Mouse (Mus musculus): Measurements from ENCODE around the gene Cbx4.
A peak's percentile ranks its signal among the peaks of the same experiment; 100 is the strongest.
"Not testable (repeated sequence)": the region's sequence is repeated elsewhere in the genome, so short reads cannot be mapped to it uniquely, and the experiment has no call there.

Cbx4 gene

DNA sequence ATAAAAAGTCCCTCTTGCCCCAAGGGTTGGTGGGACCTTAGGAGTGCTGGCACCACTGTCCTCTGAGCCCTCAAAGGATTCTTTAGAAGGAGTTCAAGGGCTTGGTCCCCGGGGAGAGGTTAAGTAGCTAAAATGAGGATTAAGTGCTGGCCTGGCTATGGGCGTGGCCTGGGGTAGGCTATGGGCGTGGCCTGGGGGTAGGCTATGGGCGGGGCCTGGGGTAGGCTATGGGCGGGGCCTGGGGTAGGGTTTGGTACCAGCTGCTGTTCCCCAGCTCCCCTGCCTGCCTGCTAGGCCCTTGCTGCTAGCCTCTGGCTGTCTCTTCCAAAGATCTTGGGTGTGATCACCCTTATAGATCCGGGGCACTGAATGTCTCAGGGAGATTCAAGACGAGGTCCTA is 25.3 kb upstream of the Cbx4 start:
- peak; percentile 45 for DNase-seq (ENCODE audit: extremely low read depth, insufficient read length, low spot score)

DNA sequence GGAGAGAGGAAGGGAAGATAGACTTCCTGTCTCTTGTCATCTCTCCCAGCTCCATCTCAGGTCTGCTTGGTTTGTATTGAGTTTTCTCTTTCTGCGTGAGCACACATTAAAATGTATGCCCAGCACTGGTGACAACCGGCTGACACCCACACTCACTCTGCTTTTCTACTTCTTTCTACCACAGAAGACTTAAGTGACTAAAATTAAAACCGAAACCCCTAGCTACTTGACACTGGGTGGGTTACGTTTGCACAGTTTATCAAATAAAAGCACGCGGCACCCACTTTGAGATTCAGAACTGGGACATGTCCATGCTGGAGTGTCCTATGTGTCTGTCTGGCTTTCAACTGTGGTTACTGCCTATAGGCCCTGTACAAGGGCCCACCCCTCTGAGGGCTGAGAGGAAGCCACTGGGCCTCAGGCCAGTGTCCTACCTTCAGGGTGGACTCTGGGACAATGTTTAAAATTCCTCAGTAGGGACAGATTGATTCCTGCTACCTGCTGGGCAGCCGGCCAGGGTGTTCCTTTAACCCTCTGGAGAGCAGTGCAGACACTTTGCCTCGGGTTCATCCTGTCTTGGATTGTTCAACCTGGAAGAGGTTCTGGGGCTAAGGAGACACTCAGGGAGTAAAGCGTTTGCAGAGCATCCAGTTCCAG is 23.5 kb upstream of the Cbx4 start:
- no peak for DNase-seq (ENCODE audit: extremely low read depth, insufficient read length, low spot score)

- no peak for DNase-seq (ENCODE audit: extremely low read depth, insufficient read length, low spot score)
These were observed 22.7 kb upstream of the Cbx4 start for GRCm38 (mm10) chr11:119108573-119109263.

DNA sequence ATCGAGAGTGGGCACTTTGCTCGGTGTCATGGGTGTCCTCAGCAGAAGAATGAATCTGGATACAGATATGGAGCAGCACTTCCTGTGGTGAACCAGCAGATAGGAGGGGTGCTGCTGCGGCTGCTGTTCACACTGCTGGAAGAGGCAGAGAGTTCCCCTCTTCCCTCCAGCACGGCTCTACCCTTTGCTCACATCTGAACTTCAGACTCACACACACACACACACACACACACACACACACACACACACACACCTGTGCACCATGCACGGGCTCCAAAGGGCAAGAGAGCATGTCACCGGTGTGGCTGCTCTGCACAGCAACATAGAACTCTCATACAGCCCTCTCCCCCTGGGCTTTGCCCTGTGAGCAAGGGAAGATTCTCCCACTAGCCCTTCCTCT is 20.3 kb upstream of the Cbx4 start:
- DNase-seq (ENCODE audit: extremely low read depth, insufficient read length, low spot score) = no peak

- no peak for DNase-seq (ENCODE audit: extremely low read depth, insufficient read length, low spot score)
These were observed 19.7 kb upstream of the Cbx4 start for GRCm38 (mm10) chr11:119105748-119106147.

DNA sequence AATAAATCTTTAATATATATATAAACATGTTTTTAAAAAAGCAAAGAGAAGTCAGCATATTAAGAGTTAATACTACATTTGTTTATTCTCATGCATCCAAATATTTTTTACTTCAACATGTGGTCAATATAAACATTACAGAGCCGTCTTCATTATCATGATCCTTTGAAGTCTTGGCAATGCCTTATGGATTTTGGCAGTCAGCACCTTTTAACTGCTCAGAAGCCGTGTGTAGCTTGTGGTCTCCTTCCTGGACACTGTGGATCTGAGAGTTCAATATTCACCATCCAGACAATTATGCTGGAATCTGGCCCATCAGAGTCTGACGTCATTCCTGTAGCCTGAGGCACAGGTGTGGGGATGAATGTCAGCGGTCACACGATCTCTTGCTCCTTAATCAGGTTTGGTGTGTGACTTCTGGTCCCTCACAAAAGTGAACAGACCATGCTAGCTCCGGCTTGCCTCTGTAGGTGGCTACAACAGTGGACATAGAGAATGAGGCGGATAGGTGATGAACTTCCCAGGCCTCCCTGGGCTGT is 19.1 kb upstream of the Cbx4 start:
- DNase-seq (ENCODE audit: extremely low read depth, insufficient read length, low spot score) = no peak

DNA sequence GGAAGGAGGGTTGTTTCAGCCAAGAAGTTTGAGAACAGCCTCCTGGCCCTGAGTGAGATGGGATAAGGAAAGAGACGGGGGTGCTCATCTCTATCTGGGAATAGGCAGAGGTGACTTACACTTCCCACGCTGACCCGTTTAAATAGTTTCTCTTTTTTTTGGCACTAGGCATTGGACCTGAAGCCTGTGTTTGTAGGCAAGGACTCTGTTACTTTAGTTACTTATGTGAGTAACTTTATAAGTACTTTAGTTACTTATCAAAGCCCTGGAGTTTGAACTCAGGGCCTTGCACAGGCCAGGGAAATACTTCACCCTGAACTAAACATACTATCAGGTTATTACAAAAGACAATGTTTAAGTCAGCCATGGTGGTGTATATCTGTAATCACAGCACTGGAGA is 18.0 kb upstream of the Cbx4 start:
- DNase-seq (ENCODE audit: extremely low read depth, insufficient read length, low spot score) = no peak

DNA sequence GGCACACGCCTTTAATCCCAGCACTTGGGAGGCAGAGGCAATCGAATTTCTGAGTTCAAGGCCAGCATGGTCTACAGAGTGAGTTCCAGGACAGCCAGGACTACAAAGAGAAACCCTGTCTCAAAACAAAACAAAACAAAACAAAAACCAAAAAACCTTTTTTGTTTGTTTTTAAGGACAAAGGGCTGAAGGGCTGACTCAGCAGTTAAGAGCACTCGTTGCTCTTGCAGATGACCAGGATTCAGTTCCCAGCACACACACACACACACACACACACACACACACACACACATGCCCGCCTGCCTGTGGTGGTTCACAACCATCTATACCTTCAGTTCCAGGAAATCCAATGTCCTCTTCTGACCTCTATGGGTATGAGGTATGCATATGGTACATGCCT is 14.3 kb upstream of the Cbx4 start:
- DNase-seq (ENCODE audit: extremely low read depth, insufficient read length, low spot score) = not testable (repeated sequence)

DNA sequence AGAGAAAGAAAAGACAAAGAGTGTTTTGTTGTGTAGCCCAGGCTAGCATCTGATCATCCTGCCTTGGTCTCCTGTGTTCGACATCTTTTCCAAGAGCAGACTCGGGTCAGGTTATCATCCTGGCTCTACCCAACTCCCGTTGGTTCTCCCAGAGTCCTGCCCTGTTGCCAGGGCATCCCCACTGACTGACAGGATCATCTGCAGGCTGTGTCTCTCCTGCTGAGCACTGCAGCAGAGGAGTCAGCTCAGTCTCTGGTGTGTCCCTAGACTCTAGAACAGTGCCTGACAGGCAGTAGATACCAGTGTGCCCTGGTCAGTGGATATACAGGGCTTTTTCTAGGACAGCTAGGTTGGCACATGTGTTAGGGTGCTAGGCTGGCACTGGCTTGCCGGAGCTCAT is 12.2 kb upstream of the Cbx4 start:
- DNase-seq (ENCODE audit: extremely low read depth, insufficient read length, low spot score) = no peak

GRCm38 (mm10) chr11:119095441-119095840 is 9.4 kb upstream of the Cbx4 start:
- no peak for DNase-seq (ENCODE audit: extremely low read depth, insufficient read length, low spot score)

DNA sequence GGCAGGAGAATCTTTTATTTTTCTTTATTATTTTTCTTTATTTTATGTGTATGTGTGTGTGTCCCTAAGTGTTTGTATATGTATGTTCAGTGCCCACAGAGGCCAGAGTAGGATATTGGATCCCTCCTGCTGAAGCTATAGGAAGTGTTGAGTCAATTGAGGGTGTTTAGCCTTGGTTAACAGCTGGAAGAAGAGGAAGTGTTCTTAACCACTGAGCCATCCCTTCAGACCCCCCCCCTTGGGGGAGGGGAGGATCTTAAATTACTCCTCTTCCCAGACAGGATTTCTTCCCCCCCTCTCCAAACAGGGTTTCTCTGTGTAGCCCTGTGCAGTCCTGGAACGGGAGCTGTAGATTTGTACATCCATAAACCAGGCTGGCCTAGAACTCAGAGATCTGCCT is 7.3 kb upstream of the Cbx4 start:
- no peak for DNase-seq (ENCODE audit: extremely low read depth, insufficient read length, low spot score)

DNA sequence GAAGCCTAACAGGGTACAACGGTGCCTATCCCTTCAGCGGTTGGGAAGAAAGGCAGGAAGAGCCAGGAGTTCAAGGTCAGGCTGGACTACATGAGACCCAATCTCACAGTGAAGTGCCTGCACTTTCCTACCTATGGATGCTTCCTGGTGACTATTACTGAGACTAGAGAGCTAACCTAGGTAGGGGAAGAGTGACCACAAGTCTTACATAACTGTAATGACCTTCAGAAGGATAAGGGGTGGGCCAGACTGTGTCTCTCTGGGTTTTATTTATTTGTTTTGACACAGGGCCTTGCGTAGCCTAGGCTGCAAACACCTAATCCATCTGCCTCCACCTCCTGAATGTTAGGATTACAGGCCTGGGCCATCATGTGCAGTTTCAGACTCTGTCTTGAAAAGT is 6.3 kb upstream of the Cbx4 start:
- DNase-seq (ENCODE audit: extremely low read depth, insufficient read length, low spot score) = no peak

GRCm38 (mm10) chr11:119091598-119091991 is 5.6 kb upstream of the Cbx4 start:
- DNase-seq (ENCODE audit: extremely low read depth, insufficient read length, low spot score) = peak; percentile 76

DNA sequence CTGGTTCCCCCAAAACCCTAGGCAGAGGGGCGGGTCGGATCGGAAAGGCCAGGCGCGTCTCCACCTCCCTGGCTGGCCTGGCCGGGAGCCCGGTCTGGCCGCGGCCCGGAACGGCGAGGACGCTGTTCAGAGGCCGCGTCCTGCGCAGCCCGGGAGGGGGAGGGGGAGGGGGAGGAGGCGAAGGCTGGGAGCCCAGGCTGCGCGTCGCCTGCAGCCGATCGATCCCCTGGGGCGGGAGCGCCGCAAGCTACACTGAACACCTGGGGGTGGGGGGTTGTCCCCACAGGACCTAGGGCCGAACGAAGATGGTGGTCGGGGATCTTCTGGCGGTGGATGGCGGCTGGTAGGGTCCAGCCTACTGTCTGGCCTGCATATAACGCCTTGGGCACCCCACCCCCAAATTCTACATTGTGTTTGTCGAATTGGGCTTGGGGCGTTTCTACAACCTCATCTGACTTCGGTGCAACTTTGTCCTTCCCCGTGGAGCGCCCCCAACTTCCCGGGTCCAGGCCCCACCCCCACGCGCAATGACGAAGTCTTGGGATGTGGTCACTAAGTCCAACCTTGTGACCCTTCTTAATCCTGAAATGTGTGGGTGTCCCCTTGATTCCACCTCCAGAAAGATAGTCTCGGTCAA is 5.1 kb upstream of the Cbx4 start:
- peak; percentile 78 for DNase-seq (ENCODE audit: extremely low read depth, insufficient read length, low spot score)

DNA sequence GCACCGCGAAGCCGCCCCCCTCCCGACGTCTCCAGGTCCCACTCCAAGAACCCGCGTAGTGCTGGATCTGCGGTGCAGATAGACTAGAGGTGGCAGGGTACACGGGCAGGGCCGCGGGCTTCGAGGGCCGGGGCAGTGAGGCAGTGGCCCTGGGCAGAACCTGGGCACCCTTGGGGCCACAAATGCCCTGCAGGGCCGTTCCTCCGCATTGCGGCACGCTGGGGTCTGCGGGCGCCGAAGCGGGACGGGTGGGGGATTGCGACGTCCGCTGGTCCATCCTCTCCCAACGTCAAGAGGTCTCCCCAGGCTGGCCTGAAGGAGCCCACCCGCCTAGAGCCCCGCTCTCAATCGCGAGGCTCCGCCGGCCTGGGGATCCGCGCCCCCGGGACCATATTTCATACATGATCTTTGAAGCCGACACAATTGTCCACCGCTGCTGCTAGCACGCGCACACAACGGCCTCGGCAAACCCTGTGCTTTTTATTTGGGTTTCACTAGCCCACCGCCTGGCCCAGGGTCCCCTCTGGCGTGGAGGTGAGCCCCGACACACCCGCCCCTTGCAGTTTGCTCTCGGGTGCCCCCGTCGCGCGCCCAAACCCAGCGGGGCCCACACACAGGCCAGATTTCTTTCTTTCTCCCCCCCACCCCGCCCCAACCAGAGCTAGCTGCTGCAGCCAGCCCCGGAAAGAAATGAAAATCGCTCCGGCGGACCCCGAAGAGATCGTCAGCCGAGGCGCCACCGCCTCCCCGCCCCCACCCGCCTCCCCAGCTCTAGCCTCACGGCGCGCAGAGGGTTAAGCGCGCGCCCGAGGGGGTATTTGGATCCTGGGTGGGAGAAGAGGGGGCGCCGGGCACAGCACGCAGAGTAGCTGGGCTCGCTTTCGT is 4.3 kb upstream of the Cbx4 start:
- no peak for DNase-seq (ENCODE audit: extremely low read depth, insufficient read length, low spot score)

DNA sequence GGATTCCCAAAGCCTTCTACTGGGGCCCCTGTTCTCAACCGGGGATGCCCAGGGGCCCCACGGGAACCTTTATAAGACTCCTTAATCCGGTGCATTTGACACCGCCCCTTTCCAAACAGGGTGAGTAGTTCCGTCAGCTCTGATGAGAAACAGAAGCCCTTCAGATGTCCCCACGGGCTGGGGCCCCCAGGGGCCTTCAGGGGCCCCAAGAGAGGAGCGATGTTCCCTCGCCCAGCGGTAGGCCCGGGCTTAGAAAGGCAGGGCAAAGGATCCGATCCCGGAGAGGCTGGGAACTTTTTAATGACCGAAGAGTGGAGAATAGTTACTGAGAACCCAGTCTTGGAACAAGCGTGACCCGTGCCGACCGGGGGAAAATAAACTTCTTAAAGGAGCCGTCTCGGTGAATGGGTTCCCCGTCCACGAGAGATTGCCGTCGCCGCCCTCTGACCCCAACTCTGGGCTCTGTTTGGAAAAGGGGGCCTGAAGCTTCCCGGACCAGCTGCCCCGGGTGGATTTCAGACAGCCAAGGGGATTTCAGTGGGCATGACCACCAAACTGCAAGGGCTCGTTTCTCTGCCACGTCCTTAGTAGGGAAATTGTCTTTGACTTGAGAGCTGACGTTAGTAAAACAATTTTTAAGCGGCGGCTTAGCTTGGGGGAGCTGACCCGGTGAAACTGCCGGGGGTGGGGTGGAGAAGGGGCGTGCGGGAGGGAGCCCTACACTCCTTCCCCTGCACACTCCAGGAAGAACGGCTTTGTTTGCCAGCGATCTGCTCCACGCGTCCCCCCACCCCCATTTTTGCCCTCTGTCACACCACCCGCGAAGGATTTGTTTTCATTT is 3.4 kb upstream of the Cbx4 start:
- no peak for DNase-seq (ENCODE audit: extremely low read depth, insufficient read length, low spot score)

DNA sequence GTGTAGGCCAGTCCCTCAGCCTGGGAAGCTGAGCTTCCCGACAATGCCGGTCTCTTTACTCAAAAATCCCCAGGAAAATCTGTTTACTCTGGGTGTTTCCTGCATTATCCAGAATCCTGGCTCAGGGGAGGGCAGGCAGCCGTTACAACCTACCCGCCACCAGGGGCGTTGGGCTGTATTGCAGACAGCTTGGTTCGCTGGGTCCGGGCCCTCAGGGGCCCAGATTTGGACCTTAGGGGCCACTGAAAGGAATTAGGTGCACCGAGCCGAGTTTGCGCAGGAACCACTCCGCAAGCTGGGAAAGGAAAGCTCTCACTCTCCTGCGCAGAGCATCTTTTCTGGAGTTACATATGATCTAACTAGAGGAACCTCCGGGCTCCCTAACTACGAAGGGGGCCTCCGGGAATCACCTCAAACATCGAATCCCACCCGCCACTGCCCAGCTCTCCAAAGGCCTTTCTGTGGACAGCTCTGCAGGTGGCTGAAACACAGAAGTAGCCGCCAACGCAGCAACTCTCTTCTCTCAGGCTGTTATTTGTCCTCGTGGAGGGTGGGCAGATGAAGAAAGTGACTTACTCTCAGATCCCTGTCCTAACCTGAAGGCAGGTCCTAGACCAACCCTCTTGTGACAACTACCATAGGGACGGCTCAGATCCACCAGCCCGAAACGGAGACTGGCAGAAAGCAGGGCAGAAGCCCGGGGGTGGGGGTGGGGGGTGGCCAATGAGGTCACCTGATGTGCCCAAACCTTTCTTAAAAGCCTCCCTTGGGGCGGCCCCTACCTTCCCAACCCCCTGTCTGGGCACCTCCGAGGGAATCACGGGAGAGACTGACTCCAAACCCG is 2.6 kb upstream of the Cbx4 start:
- no peak for DNase-seq (ENCODE audit: extremely low read depth, insufficient read length, low spot score)

- DNase-seq (ENCODE audit: extremely low read depth, insufficient read length, low spot score) = peak; percentile 56
These were observed 1.5 kb upstream of the Cbx4 start for GRCm38 (mm10) chr11:119087301-119088082.

Measured in 3134 (cell line).